Mouse (Mus musculus): ENCODE measurements around the gene Vkorc1l1. TPM values are rescaled to one million over a fixed set of nuclear protein-coding genes. Genes with fewer than 3 reads are reported as not detected.

Vkorc1l1 gene
- total RNA-seq, 1 experiment from 2014 or later = 42.5 TPM

GRCm38 (mm10) chr5:130031410-130032390 is 89.9 kb downstream of the Vkorc1l1 start:
- ATAC-seq (replicated peaks; ENCODE audit: low read depth, poor library complexity, severe bottlenecking) = no peak

GRCm38 (mm10) chr5:130033869-130034268 is 92.1 kb downstream of the Vkorc1l1 start:
- no peak for ATAC-seq (replicated peaks; ENCODE audit: low read depth, poor library complexity, severe bottlenecking)

Other genes with a start within 250 kb of the Vkorc1l1 start
- not detected in 2 replicates for gene Sept14, start 233.5 kb upstream of the Vkorc1l1 start, total RNA-seq (2017)
- gene Mrps17, start 226.5 kb upstream of the Vkorc1l1 start, total RNA-seq (2017) = 76.2 and 84.4 TPM in 2 replicates
- 23.6 and 31.8 TPM in 2 replicates for gene Nipsnap2, start 216.9 kb upstream of the Vkorc1l1 start, total RNA-seq (2017)
- 14.2 and 18.7 TPM in 2 replicates for gene Psph, start 154.5 kb upstream of the Vkorc1l1 start, total RNA-seq (2017)
- gene Sumf2, start 95.0 kb upstream of the Vkorc1l1 start, total RNA-seq (2017) = 12.7 and 15.8 TPM in 2 replicates
- gene Chchd2, start 54.5 kb upstream of the Vkorc1l1 start, total RNA-seq (2017) = 210 and 211 TPM in 2 replicates
- gene Zbed5, start 46.2 kb upstream of the Vkorc1l1 start, total RNA-seq (2017) = 3.7 and 8.4 TPM in 2 replicates
- 0.09 and 1.1 TPM in 2 replicates for gene Phkg1, start 43.4 kb upstream of the Vkorc1l1 start, total RNA-seq (2017)
- 0.68 and 1.6 TPM in 2 replicates for gene Nupr1l, start 33.4 kb upstream of the Vkorc1l1 start, total RNA-seq (2017)
- gene Gusb, start 61.1 kb downstream of the Vkorc1l1 start, total RNA-seq (2017) = 50.5 and 61.8 TPM in 2 replicates
- 16.8 and 25.2 TPM in 2 replicates for gene Asl, start 87.3 kb downstream of the Vkorc1l1 start, total RNA-seq (2017)
- gene Crcp, start 87.3 kb downstream of the Vkorc1l1 start, total RNA-seq (2017) = 40.0 and 42.2 TPM in 2 replicates
- gene Tpst1, start 131.4 kb downstream of the Vkorc1l1 start, total RNA-seq (2017) = 2.7 and 7.8 TPM in 2 replicates
- gene Kctd7, start 202.9 kb downstream of the Vkorc1l1 start, total RNA-seq (2017) = 2.3 and 9.3 TPM in 2 replicates
- 32.4 and 34.3 TPM in 2 replicates for gene Rabgef1, start 229.8 kb downstream of the Vkorc1l1 start, total RNA-seq (2017)

All from common myeloid progenitor, adult 5-6 weeks (primary cell).